ENCODE assay signal across 8 mouse cellular contexts in genomic region chr1:159524051-159524549, GRCm38 (mm10). TPM values are rescaled to one million over a fixed set of nuclear protein-coding genes. Genes with fewer than 3 reads are reported as not detected.
DNase-seq lines count a peak whose midpoint lies in the region; ATAC-seq and TF ChIP-seq lines count a peak whose summit lies in the region.

No protein-coding gene starts in this region.

- TF ChIP-seq CTCF in liver, postnatal 0 days (IDR thresholded peaks at IDR 0.05; ENCODE audit: low read depth) = no peak

- peak; percentile 85 for DNase-seq in 3T3-L1 (ENCODE audit: low read depth, low spot score)
- DNase-seq in adrenal gland, adult 2 months = peak; percentile 58
- DNase-seq in embryo, embryonic 11 days = peak; percentile 94
- peak; percentile 85 for DNase-seq in heart, embryonic 10.5 days (ENCODE audit: low spot score)
- peak; percentile 74 for DNase-seq in kidney, postnatal 14 days
- peak; percentile 57 for DNase-seq in liver, postnatal 0 days
- DNase-seq in urinary bladder, postnatal 14 days (ENCODE audit: low spot score) = peak; percentile 75

- peaks cover 19% of the 10 kb centered on the region for H3K27me3 ChIP-seq in heart, embryonic 10.5 days (ENCODE audit: insufficient read depth, poor library complexity, severe bottlenecking)
- no peaks in the 10 kb centered on the region for H3K27me3 ChIP-seq in liver, postnatal 0 days (ENCODE audit: insufficient read depth, low read length)
- H3K27me3 ChIP-seq in neural tube, embryonic 15.5 days (replicated peaks) = no peaks in the 10 kb centered on the region

- no peak for ATAC-seq in liver, postnatal 0 days
- ATAC-seq in neural tube, embryonic 15.5 days (ENCODE audit: low FRiP score) = peak; percentile 70

- WGBS in heart, embryonic 10.5 days = under 1% methylated on average over 18 of the region's 18 CpGs
- 2% methylated on average over 18 of the region's 18 CpGs for WGBS in liver, postnatal 0 days (ENCODE audit: insufficient replicate concordance)
- under 1% methylated on average over 18 of the region's 18 CpGs for WGBS in neural tube, embryonic 15.5 days

- H3K9ac ChIP-seq in liver, postnatal 0 days (replicated peaks) = no peak overlapping the region
- peak overlapping the region; percentile 44 for H3K9ac ChIP-seq in neural tube, embryonic 15.5 days (replicated peaks)

- no peak overlapping the region for H3K4me3 ChIP-seq in heart, embryonic 10.5 days
- no peak overlapping the region for H3K4me3 ChIP-seq in liver, postnatal 0 days (ENCODE audit: low read depth, low read length)
- peak overlapping the region; percentile 45 for H3K4me3 ChIP-seq in neural tube, embryonic 15.5 days (replicated peaks)

- H3K9me3 ChIP-seq in heart, embryonic 10.5 days = no peaks in the 10 kb centered on the region
- H3K9me3 ChIP-seq in liver, postnatal 0 days (ENCODE audit: low read length) = no peaks in the 10 kb centered on the region
- H3K9me3 ChIP-seq in neural tube, embryonic 15.5 days (replicated peaks) = no peaks in the 10 kb centered on the region

- no peaks in the 10 kb centered on the region for H3K4me1 ChIP-seq in heart, embryonic 10.5 days
- 0 out of 2 replicates have a peak, but pooled peaks cover 3% of the 10 kb centered on the region for H3K4me1 ChIP-seq in liver, postnatal 0 days (ENCODE audit: insufficient read depth)
- peaks cover 9% of the 10 kb centered on the region; the same call in 1 of the 2 replicates for H3K4me1 ChIP-seq in neural tube, embryonic 15.5 days

- no peak overlapping the region for H3K27ac ChIP-seq in heart, embryonic 10.5 days
- no peak overlapping the region for H3K27ac ChIP-seq in liver, postnatal 0 days (ENCODE audit: low read depth)
- H3K27ac ChIP-seq in neural tube, embryonic 15.5 days (replicated peaks) = peak overlapping the region; percentile 63

- H3K4me2 ChIP-seq in liver, postnatal 0 days (ENCODE audit: low read depth, low read length) = no peak overlapping the region
- H3K4me2 ChIP-seq in neural tube, embryonic 15.5 days = peak overlapping the region; percentile 60

- TF ChIP-seq EP300 in liver, postnatal 0 days (IDR thresholded peaks at IDR 0.05; ENCODE audit: low read depth) = no peak

- no peaks in the 10 kb centered on the region for H3K36me3 ChIP-seq in heart, embryonic 10.5 days
- H3K36me3 ChIP-seq in liver, postnatal 0 days (replicated peaks; ENCODE audit: insufficient read depth, low read length) = no peaks in the 10 kb centered on the region
- H3K36me3 ChIP-seq in neural tube, embryonic 15.5 days = no peaks in the 10 kb centered on the region

RNA-seq across cellular contexts. Expression of gene Tnr, which starts 0.5 kb away (rescaled TPM):
- total RNA-seq in adrenal gland, adult 2 months (2021) = 1 to 10 TPM; 3.3 to 5.2 TPM
- polyA plus RNA-seq in adrenal gland, adult 2 months (2012; rRNA removed) = 0.40 and 0.97 TPM in 2 replicates
- 0.04 TPM in 1 of 2 replicates, not detected in the other for polyA plus RNA-seq in heart, embryonic 10.5 days (2016; fragmentation: Nextera tagmentation; extraction: Ambion mirVana)
- not detected in 2 replicates for polyA plus RNA-seq in liver, postnatal 0 days (2015; fragmentation: Nextera tagmentation; extraction: Ambion mirVana)
- 4.2 and 5.3 TPM in 2 replicates for polyA plus RNA-seq in neural tube, embryonic 15.5 days (2015; fragmentation: Nextera tagmentation; extraction: Ambion mirVana)
